Mouse (Mus musculus) adrenal gland (tissue): Measurements from ENCODE around the gene Brinp1.
"Not testable (repeated sequence)": the region's sequence is repeated elsewhere in the genome, so short reads cannot be mapped to it uniquely, and the experiment has no call there.

Source experiments
- intact Hi-C: fragments of 180-260 bp; cut with DNase I; formaldehyde crosslinking; loops from one replicate; pipeline ENCODE4 v1.15.1; 2025

Brinp1 gene

GRCm38 (mm10) chr4:68845964-68846363 lies 108.2 kb downstream of the Brinp1 start:
- intact Hi-C loops, result loop anchor here (2.0 to 10.0 kb wide), 3 partner anchors 823 to 1921 kb away; no protein-coding TSS in a partner anchor

- intact Hi-C loops, result not testable (repeated sequence)
Observed at GRCm38 (mm10) chr4:68813997-68814396, 140.2 kb downstream of the Brinp1 start.

GRCm38 (mm10) chr4:68806502-68806901 lies 147.7 kb downstream of the Brinp1 start:
- intact Hi-C loops, result no loop called here

- intact Hi-C loops, result no loop called here
Observed at GRCm38 (mm10) chr4:68801923-68802855, 152.0 kb downstream of the Brinp1 start.

DNA sequence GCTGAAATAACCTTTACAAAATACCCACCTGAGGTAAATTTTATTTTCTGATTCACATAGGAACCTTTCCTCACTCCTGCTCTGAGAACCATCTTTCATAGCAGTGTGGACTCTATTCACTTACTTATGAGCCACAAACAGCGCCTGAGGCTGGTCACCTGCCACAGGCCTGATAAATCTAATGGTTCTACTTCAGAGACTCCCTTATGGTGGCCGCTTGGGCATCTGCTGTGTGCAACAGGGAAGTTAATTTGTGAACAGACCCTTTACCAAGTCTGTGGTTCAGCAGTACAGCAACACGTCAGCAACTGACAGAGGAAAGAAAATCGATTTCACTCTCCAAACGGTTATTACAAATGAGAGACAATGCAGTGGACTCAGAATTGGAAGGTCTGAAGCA lies 164.2 kb downstream of the Brinp1 start:
- intact Hi-C loops, result no loop called here

GRCm38 (mm10) chr4:68788477-68788999 lies 165.7 kb downstream of the Brinp1 start:
- intact Hi-C loops, result no loop called here

DNA sequence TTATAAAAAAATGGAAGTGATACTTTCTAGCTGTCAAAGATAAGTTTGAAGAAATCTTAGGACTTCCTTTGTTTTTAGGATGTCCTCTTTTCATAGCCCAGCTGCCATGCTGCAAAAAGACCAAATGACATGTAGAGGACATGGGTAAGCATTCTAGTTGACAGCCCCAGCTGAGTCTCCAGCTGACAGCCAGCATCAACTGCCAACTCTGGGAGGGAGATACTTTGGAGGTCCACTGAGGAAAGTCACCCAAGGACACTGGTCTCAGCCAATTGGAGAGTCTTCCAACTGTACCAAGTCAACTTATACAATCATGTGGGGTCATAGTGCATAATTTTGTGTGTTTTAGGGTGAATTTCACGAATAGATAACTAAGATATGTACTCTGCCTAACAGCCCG lies 166.6 kb downstream of the Brinp1 start:
- intact Hi-C loops, result no loop called here

- intact Hi-C loops, result no loop called here
Observed at GRCm38 (mm10) chr4:68768256-68768655, 185.9 kb downstream of the Brinp1 start.

- intact Hi-C loops, result no loop called here
Observed at GRCm38 (mm10) chr4:68767393-68767792, 186.8 kb downstream of the Brinp1 start.

GRCm38 (mm10) chr4:68765772-68766573 lies 188.2 kb downstream of the Brinp1 start:
- intact Hi-C loops, result no loop called here

- intact Hi-C loops, result no loop called here
Observed at GRCm38 (mm10) chr4:68764937-68765336, 189.3 kb downstream of the Brinp1 start.

- intact Hi-C loops, result no loop called here
Observed at GRCm38 (mm10) chr4:68720983-68721382, 233.2 kb downstream of the Brinp1 start.
